Mouse (Mus musculus) liver, embryonic 14.5 days (tissue): ENCODE results near the gene Plvap.

Experiments used
- CTCF ChIP-seq: IDR thresholded peaks from 2 replicates; pipeline ENCODE4 v1.5.1; 2016; ENCODE audit warnings: antibody characterized with exemption, low read depth, control low read depth
- EP300 ChIP-seq: IDR thresholded peaks from 2 replicates; pipeline ENCODE4 v1.6.1; 2016; ENCODE audit warnings: antibody characterized with exemption, low read depth

DNA sequence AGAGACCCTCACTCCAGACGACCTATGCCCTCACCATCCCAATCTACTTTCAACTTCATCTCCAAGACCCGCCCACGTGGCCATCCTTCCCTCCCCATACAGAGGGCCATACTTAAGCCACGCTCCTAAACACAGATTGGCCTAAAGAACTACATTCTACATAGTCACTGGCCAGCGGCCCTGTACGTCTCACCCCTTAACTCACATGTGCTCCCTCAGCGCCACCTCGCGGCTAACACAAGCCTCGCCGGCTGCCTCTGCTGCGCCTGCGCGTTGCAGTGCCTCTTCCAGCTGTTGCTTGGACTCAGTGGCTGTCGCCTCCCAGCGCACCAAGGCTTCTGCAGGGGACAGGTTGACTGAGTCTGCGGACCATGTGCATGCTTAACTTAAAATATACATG lies 10.1 kb upstream of the Plvap start:
- TF ChIP-seq EP300: no peak
- TF ChIP-seq CTCF: peak; percentile 96
